Mouse (Mus musculus): ENCODE measurements around the gene Arhgap31. TPM values are rescaled to one million over a fixed set of nuclear protein-coding genes. Genes with fewer than 3 reads are reported as not detected.
"Not testable (repeated sequence)": the region's sequence is repeated elsewhere in the genome, so short reads cannot be mapped to it uniquely, and the experiment has no call there.

The Arhgap31 gene
- polyA plus RNA-seq, 1 experiment from 2014 or later, result 11.8 TPM

- not testable (repeated sequence) for H3K27ac ChIP-seq (replicated peaks); H3K9ac ChIP-seq (replicated peaks); H3K27me3 ChIP-seq; H3K4me3 ChIP-seq; H3K9me3 ChIP-seq; ATAC-seq (ENCODE audit: low FRiP score, low read depth); H3K36me3 ChIP-seq; H3K4me2 ChIP-seq (replicated peaks)
- H3K4me1 ChIP-seq, result peaks cover 12% of the 10 kb centered on the region
- 78% methylated on average over 2 of the region's 2 CpGs for WGBS
These were observed 35.1 kb downstream of the Arhgap31 start for GRCm38 (mm10) chr16:38677941-38678340.

GRCm38 (mm10) chr16:38677171-38677570 is 35.9 kb downstream of the Arhgap31 start:
- no peak overlapping the region for H3K27ac ChIP-seq (replicated peaks)
- 93% methylated on average over 6 of the region's 6 CpGs for WGBS
- H3K27me3 ChIP-seq, result no peaks in the 10 kb centered on the region
- H3K9me3 ChIP-seq, result no peaks in the 10 kb centered on the region
- H3K4me3 ChIP-seq, result no peak overlapping the region
- no peak overlapping the region for H3K4me2 ChIP-seq (replicated peaks)
- H3K4me1 ChIP-seq, result peaks cover 15% of the 10 kb centered on the region
- no peak for ATAC-seq (ENCODE audit: low FRiP score, low read depth)
- H3K9ac ChIP-seq (replicated peaks), result no peak overlapping the region
- no peaks in the 10 kb centered on the region for H3K36me3 ChIP-seq

- Histone ChIP-seq H3K4me3 (no peak overlapping the region), H3K27ac (replicated peaks) (no peak overlapping the region), H3K4me2 (replicated peaks) (no peak overlapping the region), H3K27me3 (no peaks in the 10 kb centered on the region), H3K4me1 (peaks cover 19% of the 10 kb centered on the region), H3K36me3 (no peaks in the 10 kb centered on the region), H3K9ac (replicated peaks) (no peak overlapping the region), H3K9me3 (no peaks in the 10 kb centered on the region)
- 91% methylated on average over 4 of the region's 4 CpGs for WGBS
- no peak for ATAC-seq (ENCODE audit: low FRiP score, low read depth)
These were observed 36.4 kb downstream of the Arhgap31 start for GRCm38 (mm10) chr16:38676647-38677046.

- 46% methylated on average over 9 of the region's 9 CpGs for WGBS
- peaks cover 22% of the 10 kb centered on the region for H3K4me1 ChIP-seq
- H3K4me3 ChIP-seq, result no peak overlapping the region
These were observed 37.3 kb downstream of the Arhgap31 start for GRCm38 (mm10) chr16:38675600-38676335.

GRCm38 (mm10) chr16:38674891-38675290 is 38.2 kb downstream of the Arhgap31 start:
- no peak overlapping the region for H3K4me3 ChIP-seq
- 90% methylated on average over 11 of the region's 11 CpGs for WGBS
- ATAC-seq (ENCODE audit: low FRiP score, low read depth), result no peak
- no peaks in the 10 kb centered on the region for H3K9me3 ChIP-seq
- H3K9ac ChIP-seq (replicated peaks), result no peak overlapping the region
- H3K4me1 ChIP-seq, result peaks cover 25% of the 10 kb centered on the region
- no peaks in the 10 kb centered on the region for H3K27me3 ChIP-seq
- no peaks in the 10 kb centered on the region for H3K36me3 ChIP-seq
- no peak overlapping the region for H3K4me2 ChIP-seq (replicated peaks)
- H3K27ac ChIP-seq (replicated peaks), result no peak overlapping the region

More at GRCm38 (mm10) chr16:38675600-38676335, 37.3 kb downstream of the Arhgap31 start:
- Histone ChIP-seq H3K36me3 (no peaks in the 10 kb centered on the region), H3K4me2 (replicated peaks) (no peak overlapping the region), H3K9ac (replicated peaks) (no peak overlapping the region), H3K27me3 (no peaks in the 10 kb centered on the region), H3K9me3 (no peaks in the 10 kb centered on the region), H3K27ac (replicated peaks) (no peak overlapping the region)
- no peak for ATAC-seq (ENCODE audit: low FRiP score, low read depth)

GRCm38 (mm10) chr16:38673511-38673910 is 39.6 kb downstream of the Arhgap31 start:
- Histone ChIP-seq H3K27ac (replicated peaks) (peak overlapping the region; percentile 60), H3K36me3 (no peaks in the 10 kb centered on the region), H3K4me2 (replicated peaks) (peak overlapping the region; percentile 11; the same call in 1 of the 2 replicates), H3K9ac (replicated peaks) (no peak overlapping the region), H3K9me3 (no peaks in the 10 kb centered on the region), H3K4me1 (peaks cover 25% of the 10 kb centered on the region), H3K4me3 (no peak overlapping the region), H3K27me3 (no peaks in the 10 kb centered on the region)
- WGBS, result 40% methylated on average over 15 of the region's 15 CpGs
- peak; percentile 92 for ATAC-seq (ENCODE audit: low FRiP score, low read depth)

- Histone ChIP-seq H3K27me3 (no peaks in the 10 kb centered on the region), H3K27ac (replicated peaks) (peak overlapping the region; percentile 60; the same call in 1 of the 2 replicates), H3K9ac (replicated peaks) (no peak overlapping the region), H3K36me3 (no peaks in the 10 kb centered on the region), H3K4me1 (peaks cover 25% of the 10 kb centered on the region), H3K9me3 (no peaks in the 10 kb centered on the region), H3K4me2 (replicated peaks) (no peak overlapping the region), H3K4me3 (no peak overlapping the region)
- 91% methylated on average over 7 of the region's 7 CpGs for WGBS
- ATAC-seq (ENCODE audit: low FRiP score, low read depth), result no peak
These were observed 40.1 kb downstream of the Arhgap31 start for GRCm38 (mm10) chr16:38672947-38673346.

GRCm38 (mm10) chr16:38672370-38672769 is 40.7 kb downstream of the Arhgap31 start:
- Histone ChIP-seq H3K36me3 (no peaks in the 10 kb centered on the region), H3K9ac (replicated peaks) (no peak overlapping the region), H3K27ac (replicated peaks) (no peak overlapping the region), H3K4me2 (replicated peaks) (no peak overlapping the region), H3K9me3 (no peaks in the 10 kb centered on the region), H3K4me3 (no peak overlapping the region), H3K4me1 (peaks cover 25% of the 10 kb centered on the region), H3K27me3 (no peaks in the 10 kb centered on the region)
- ATAC-seq (ENCODE audit: low FRiP score, low read depth), result no peak
- WGBS, result 51% methylated on average over 5 of the region's 5 CpGs

GRCm38 (mm10) chr16:38670621-38671390 is 42.3 kb downstream of the Arhgap31 start:
- no peak overlapping the region for H3K4me3 ChIP-seq
- H3K27ac ChIP-seq (replicated peaks), result no peak overlapping the region
- H3K4me2 ChIP-seq (replicated peaks), result no peak overlapping the region
- H3K36me3 ChIP-seq, result no peaks in the 10 kb centered on the region
- peaks cover 24% of the 10 kb centered on the region for H3K4me1 ChIP-seq
- ATAC-seq (ENCODE audit: low FRiP score, low read depth), result no peak
- H3K27me3 ChIP-seq, result no peaks in the 10 kb centered on the region
- H3K9me3 ChIP-seq, result no peaks in the 10 kb centered on the region
- no peak overlapping the region for H3K9ac ChIP-seq (replicated peaks)
- WGBS, result 88% methylated on average over 12 of the region's 12 CpGs

- WGBS, result 90% methylated on average over 8 of the region's 8 CpGs
- Histone ChIP-seq H3K27ac (replicated peaks) (no peak overlapping the region), H3K4me2 (replicated peaks) (no peak overlapping the region), H3K27me3 (no peaks in the 10 kb centered on the region), H3K4me1 (peaks cover 22% of the 10 kb centered on the region), H3K9me3 (no peaks in the 10 kb centered on the region), H3K9ac (replicated peaks) (no peak overlapping the region), H3K4me3 (no peak overlapping the region), H3K36me3 (no peaks in the 10 kb centered on the region)
- ATAC-seq (ENCODE audit: low FRiP score, low read depth), result no peak
These were observed 44.0 kb downstream of the Arhgap31 start for GRCm38 (mm10) chr16:38668871-38669675.

- Histone ChIP-seq H3K4me1 (peaks cover 5% of the 10 kb centered on the region), H3K9ac (replicated peaks) (no peak overlapping the region), H3K27me3 (no peaks in the 10 kb centered on the region), H3K36me3 (no peaks in the 10 kb centered on the region), H3K9me3 (no peaks in the 10 kb centered on the region), H3K4me3 (no peak overlapping the region), H3K4me2 (replicated peaks) (no peak overlapping the region), H3K27ac (replicated peaks) (no peak overlapping the region)
- WGBS, result 100% methylated on average over 4 of the region's 4 CpGs
- no peak for ATAC-seq (ENCODE audit: low FRiP score, low read depth)
These were observed 46.6 kb downstream of the Arhgap31 start for GRCm38 (mm10) chr16:38666523-38666922.

- Histone ChIP-seq H3K36me3 (no peaks in the 10 kb centered on the region), H3K9ac (replicated peaks) (no peak overlapping the region), H3K27me3 (no peaks in the 10 kb centered on the region), H3K9me3 (no peaks in the 10 kb centered on the region), H3K27ac (replicated peaks) (no peak overlapping the region), H3K4me3 (no peak overlapping the region), H3K4me2 (replicated peaks) (no peak overlapping the region), H3K4me1 (peaks cover 5% of the 10 kb centered on the region)
- WGBS, result 90% methylated on average over 2 of the region's 2 CpGs
- no peak for ATAC-seq (ENCODE audit: low FRiP score, low read depth)
These were observed 47.1 kb downstream of the Arhgap31 start for GRCm38 (mm10) chr16:38666016-38666415.

All from midbrain, embryonic 12.5 days (tissue).